Mouse (Mus musculus): ENCODE results near the gene Hmgn2. TPM values are rescaled to one million over a fixed set of nuclear protein-coding genes. Genes with fewer than 3 reads are reported as not detected.

The Hmgn2 gene
- 3,760 and 3,774 TPM in 2 replicates for polyA plus RNA-seq (2016; fragmentation: Nextera tagmentation; extraction: Ambion mirVana)

DNA sequence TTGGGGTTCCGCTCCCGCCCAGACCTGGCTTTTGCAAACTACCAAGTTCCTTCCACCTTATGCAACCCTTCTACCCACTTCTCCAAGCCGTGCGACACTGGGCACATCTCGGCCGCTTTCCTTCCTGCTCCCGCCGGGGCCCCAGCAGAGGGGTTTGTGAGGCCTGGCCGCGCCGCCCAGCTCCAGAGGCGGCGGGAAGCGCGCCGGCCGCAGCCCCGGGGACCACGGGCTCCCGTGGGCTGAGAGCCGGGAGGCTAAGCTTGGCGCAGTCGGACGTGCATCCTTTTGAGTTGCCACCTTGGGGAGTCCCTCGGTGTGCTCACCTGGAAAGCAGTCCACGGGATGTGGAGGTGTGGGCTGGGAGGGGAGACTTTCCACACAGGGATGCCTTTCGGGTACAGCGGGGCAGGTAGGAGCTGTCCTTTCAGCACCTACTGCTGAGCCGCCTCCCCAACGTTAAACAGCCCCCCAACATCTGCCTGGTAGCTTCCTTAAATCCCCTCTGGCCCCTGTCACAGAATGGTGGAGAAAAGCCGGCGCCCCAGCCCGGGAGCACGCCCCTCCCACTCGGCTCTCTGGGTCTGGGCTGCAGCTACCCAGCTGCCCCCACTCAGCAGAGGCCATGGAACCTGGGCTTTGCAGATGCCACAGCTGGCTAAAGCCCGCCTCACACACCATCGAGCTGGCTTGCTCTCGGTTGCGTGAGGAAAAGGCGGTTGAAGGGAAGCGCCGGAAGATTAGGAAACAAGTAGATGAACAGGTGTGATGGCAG lies at the start of gene Hmgn2:
TSS of gene Hmgn2 (minus strand) at position 501 of the 772 bp plus-strand sequence.
- peak; percentile 70 for DNase-seq (ENCODE audit: extremely low spot score, low spot score)
- peak within 1 kb of the TSS; percentile 87 for H3K4me3 ChIP-seq
- peak within 1 kb of the TSS; percentile 100 for H3K27ac ChIP-seq
- H3K4me1 ChIP-seq, result peaks cover 55% of the 10 kb centered on the region
- under 1% methylated on average over 42 of the region's 42 CpGs for WGBS
- no peaks in the 10 kb centered on the region for H3K9me3 ChIP-seq
- peaks cover 68% of the 10 kb centered on the region for H3K36me3 ChIP-seq (replicated peaks)
- no peaks in the 10 kb centered on the region for H3K27me3 ChIP-seq (ENCODE audit: poor library complexity, severe bottlenecking)

DNA sequence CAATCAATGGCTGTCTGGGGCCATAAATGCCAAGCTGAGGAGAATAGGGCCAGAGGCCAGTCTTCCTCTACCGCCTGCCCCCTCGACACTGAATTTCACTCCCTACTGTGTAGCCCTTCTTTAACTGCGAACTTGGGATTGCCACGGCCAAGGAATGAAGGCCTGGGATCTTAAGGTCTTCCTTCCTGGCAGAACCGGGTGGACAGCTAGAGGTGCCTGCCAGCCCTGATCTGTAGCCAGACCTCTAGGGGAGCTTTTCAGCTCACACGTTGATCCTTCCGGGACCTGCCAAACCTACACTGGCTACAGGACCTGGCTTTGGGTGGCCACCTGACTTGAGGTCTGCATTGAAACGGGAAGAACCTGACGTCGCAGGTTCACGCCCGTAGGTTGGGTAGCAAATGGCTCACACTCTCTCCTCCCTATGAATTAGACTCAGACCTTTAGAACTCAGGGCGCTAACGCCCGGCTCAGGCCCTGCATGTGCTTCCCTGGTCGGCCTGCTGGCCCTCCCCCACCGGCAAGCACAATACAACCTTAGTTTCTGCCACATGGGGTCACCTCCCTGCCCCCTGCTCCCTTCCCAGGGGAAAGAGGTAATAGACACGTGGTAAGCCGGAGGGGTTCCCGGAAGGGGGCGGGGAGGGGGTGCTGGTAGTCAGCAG lies 48.9 kb upstream of the Hmgn2 start:
- H3K4me1 ChIP-seq, result peaks cover 82% of the 10 kb centered on the region
- H3K27ac ChIP-seq, result peak overlapping the region; percentile 97
- H3K4me3 ChIP-seq, result peak overlapping the region; percentile 94
- peaks cover 27% of the 10 kb centered on the region for H3K36me3 ChIP-seq (replicated peaks)
- H3K9me3 ChIP-seq, result no peaks in the 10 kb centered on the region
- peak; percentile 73 for DNase-seq (ENCODE audit: extremely low spot score, low spot score)
- under 1% methylated on average over 21 of the region's 21 CpGs for WGBS
- no peaks in the 10 kb centered on the region for H3K27me3 ChIP-seq (ENCODE audit: poor library complexity, severe bottlenecking)

DNA sequence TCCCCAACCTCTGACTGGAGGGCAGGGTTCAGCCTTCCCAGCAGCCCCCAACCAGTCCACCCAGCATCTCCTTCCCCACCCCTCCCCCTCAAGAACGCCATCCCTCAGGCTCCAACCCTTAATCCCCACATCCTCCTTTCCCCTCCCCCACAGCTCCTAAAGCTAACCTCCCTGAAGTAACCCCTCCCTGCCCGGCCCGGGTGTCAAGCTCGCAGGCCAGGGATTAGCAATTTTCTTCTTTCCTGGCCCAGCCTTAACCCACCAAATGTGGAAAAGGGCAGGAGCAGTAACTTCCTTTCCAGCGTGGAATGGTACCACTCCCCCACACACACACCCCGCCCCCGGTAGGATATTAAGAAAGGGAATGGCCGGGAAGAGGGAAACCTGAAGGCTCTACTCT lies 48.3 kb upstream of the Hmgn2 start:
- Histone ChIP-seq H3K4me1 (peaks cover 88% of the 10 kb centered on the region), H3K36me3 (replicated peaks) (peaks cover 27% of the 10 kb centered on the region), H3K9me3 (no peaks in the 10 kb centered on the region), H3K27me3 (ENCODE audit: poor library complexity, severe bottlenecking) (no peaks in the 10 kb centered on the region), H3K4me3 (peak overlapping the region; percentile 94), H3K27ac (peak overlapping the region; percentile 97)
- 1% methylated on average over 8 of the region's 8 CpGs for WGBS
- DNase-seq (ENCODE audit: extremely low spot score, low spot score), result peak; percentile 79

DNA sequence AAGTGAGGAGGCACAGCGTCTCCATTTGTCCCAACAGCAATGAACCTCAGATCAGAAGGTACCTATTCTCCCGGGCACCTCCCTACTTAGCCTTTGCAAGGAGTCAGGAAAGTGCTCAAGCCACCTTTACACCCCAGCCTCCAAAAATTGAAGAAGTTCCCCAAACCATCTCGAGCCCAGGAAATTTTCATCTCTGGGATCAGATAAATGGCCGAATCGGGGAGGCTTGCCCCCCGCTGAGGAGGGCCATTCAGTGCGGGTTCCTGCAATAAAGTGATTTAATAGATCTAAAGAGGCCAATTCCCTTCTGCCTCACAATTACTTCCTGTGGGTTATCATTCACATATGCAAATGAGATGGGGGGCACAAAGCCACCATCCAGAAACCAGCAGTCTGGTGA lies 47.8 kb upstream of the Hmgn2 start:
- H3K4me1 ChIP-seq, result peaks cover 93% of the 10 kb centered on the region
- H3K9me3 ChIP-seq, result no peaks in the 10 kb centered on the region
- 3% methylated on average over 7 of the region's 7 CpGs for WGBS
- H3K4me3 ChIP-seq, result peak overlapping the region; percentile 94
- H3K27me3 ChIP-seq (ENCODE audit: poor library complexity, severe bottlenecking), result no peaks in the 10 kb centered on the region
- peak overlapping the region; percentile 97 for H3K27ac ChIP-seq
- no peak for DNase-seq (ENCODE audit: extremely low spot score, low spot score)
- peaks cover 27% of the 10 kb centered on the region for H3K36me3 ChIP-seq (replicated peaks)

DNA sequence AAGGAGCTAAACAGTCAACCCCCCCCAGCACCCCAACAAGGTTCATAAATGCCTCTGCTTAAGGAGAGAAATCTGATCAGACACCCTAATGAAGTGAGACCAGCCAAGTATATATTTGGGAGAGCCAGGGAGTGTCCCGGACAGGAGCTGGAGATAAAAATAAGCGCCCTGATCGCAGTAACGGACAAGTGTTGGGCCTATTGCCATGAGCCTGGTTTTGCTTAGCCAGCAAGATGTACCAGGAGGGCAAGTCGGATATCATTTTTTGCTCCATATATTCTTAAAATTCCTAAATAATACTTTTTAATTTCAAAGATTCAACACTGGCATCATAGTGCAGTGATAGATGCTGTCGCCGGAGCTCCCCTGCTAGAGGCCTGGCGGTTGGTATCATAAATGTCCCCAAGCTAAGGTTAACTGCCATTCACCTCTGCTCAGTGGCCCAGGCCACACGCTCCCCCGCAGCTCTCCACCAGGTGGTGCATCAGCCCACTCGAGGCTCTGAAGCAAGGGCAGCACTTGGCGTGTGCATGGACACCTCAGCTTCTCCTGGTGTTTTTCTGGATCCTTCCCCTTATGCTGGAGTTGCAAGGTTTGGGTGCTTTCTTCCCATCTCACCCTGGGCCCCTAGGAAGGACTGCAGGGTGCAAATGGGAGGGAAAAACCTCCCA lies 44.5 kb upstream of the Hmgn2 start:
- Histone ChIP-seq H3K27ac (peak overlapping the region; percentile 87), H3K9me3 (no peaks in the 10 kb centered on the region), H3K4me1 (peaks cover 88% of the 10 kb centered on the region), H3K36me3 (replicated peaks) (peaks cover 47% of the 10 kb centered on the region), H3K4me3 (peak overlapping the region; percentile 45), H3K27me3 (ENCODE audit: poor library complexity, severe bottlenecking) (no peaks in the 10 kb centered on the region)
- 46% methylated on average over 12 of the region's 12 CpGs for WGBS
- DNase-seq (ENCODE audit: extremely low spot score, low spot score), result peak; percentile 49

DNA sequence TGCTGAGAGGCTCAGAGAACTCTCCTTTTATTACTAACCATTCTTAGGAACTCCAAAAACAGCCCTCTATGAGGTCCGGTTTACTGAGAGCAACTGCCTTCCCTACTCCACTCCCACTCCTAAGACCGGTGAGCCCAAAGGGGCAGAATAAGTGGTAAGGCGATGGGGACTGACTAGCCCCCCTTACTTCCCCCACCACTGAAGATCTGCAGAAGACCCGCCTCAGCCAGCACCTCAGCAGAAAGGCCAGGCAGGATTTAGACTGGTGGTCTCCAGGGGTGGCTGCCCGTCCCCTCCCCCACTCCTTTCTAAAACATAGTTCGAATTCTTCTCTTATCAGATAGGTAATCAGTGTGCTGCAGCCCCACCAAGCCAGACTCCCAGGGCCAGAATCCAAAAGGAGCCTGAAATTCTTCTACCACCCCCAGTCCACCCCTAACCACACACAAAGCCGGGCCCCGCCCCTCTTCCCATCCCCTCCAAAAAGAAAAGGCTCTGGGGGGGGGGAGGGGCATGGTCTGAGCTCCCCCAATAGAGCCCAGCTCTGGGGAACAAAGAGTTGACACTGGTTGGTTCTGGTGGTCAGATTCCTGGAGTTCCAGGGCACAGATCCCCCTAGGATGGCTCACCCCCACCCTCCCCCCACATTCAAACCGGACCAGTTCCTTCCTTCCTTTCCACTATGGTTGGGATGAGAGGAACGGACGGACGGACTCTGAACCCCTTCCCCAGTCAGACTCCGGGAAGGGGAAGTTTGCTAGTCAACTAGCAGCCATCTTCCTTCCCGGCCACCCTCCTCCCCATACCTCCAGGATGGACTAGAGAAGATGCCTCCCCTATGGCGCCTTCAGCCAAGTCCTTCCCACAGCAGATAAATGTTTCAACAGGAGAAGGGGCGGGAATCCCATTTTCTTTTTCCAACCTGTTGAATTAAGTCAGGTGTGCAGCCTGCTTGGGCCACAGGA lies 43.3 kb upstream of the Hmgn2 start:
- H3K27ac ChIP-seq, result peak overlapping the region; percentile 87
- peak overlapping the region; percentile 45 for H3K4me3 ChIP-seq
- WGBS, result 2% methylated on average over 16 of the region's 16 CpGs
- H3K36me3 ChIP-seq (replicated peaks), result peaks cover 60% of the 10 kb centered on the region
- peaks cover 83% of the 10 kb centered on the region for H3K4me1 ChIP-seq
- H3K9me3 ChIP-seq, result no peaks in the 10 kb centered on the region
- H3K27me3 ChIP-seq (ENCODE audit: poor library complexity, severe bottlenecking), result no peaks in the 10 kb centered on the region
- peak; percentile 70 for DNase-seq (ENCODE audit: extremely low spot score, low spot score)

DNA sequence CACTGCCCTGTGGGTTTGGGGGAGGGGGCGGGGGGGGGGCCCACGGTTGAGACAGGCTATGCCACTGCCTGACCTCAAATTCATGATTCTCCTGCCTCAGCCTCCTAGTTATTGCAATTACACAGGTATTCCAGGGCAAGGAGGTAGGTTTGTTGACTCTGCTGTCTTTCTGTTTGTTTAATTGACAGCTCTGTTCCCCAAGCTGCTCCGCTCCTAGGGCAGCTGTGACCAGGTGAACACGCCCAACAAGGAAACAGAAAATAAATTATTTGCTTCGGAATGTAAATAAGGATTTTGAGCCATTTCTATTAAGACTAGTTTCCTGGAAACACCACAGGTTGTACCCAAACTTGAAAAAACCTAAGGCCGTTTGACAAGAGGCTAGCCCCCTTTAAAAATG lies 41.3 kb upstream of the Hmgn2 start:
- H3K9me3 ChIP-seq, result no peaks in the 10 kb centered on the region
- H3K4me3 ChIP-seq, result no peak overlapping the region
- DNase-seq (ENCODE audit: extremely low spot score, low spot score), result no peak
- WGBS, result 75% methylated on average over 6 of the region's 6 CpGs
- H3K27ac ChIP-seq, result peak overlapping the region; percentile 87; the same call in 1 of the 2 replicates
- H3K27me3 ChIP-seq (ENCODE audit: poor library complexity, severe bottlenecking), result no peaks in the 10 kb centered on the region
- peaks cover 63% of the 10 kb centered on the region for H3K36me3 ChIP-seq (replicated peaks)
- H3K4me1 ChIP-seq, result peaks cover 79% of the 10 kb centered on the region

DNA sequence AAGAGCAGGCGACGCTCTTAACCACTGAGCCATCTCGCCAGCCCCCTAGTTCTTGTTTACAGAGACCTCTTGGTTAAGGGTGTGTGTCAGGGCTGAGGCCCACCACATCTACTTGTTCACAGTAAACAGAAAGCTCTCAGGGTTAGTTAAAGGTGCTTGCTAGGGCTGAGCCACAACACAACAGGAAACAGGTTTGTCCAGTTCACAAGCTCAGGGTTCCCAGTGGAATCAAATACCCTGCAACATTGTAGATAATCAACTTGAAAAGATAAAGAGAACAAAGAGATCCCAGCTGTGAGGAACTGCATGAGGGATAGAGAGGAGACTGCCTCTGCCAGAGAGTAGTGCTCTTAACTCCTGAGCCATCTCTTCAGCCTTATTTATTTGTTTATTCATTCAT lies 38.4 kb upstream of the Hmgn2 start:
- no peak for DNase-seq (ENCODE audit: extremely low spot score, low spot score)
- Histone ChIP-seq H3K36me3 (replicated peaks) (peaks cover 61% of the 10 kb centered on the region), H3K9me3 (no peaks in the 10 kb centered on the region), H3K27me3 (ENCODE audit: poor library complexity, severe bottlenecking) (no peaks in the 10 kb centered on the region), H3K4me1 (peaks cover 80% of the 10 kb centered on the region), H3K27ac (no peak overlapping the region), H3K4me3 (no peak overlapping the region)
- 88% methylated on average over 3 of the region's 3 CpGs for WGBS

DNA sequence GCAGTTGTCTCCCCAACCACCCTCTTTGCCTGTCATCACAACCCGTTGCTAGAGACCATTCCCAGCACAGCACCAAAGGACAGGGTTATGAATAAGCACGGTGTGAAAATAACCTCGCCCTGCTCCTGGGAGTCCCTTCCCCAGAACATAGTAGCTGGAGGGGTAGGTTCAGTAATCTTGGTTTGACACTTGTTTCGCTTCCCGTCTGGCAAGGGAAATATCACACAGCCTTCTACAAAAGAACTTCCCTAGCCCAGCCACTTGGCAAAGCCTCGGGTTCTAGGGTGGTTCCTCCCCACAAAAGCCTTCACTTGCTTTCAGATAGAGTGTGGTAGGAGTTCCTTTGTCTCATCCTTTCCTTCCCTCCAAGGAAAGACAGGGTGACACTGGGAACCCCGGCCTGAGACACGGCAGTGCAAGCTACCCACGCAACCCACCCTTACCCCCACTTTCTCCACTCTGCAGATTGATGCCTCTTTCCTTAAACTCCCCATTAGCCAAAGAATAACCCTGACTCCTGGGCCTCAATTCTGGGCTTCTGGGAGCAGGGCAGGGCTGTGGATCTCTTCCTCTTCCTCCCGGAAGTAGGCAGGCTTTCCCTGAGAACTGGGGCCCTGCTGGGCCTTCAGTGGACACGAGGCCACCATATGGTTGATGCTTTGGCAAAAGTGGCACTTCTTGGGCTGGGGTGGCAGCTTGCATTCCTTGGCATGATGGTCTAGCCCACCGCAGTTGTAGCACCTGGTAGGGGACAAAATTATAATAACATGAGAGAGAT lies 37.3 kb upstream of the Hmgn2 start:
- WGBS, result 75% methylated on average over 12 of the region's 12 CpGs
- H3K9me3 ChIP-seq, result no peaks in the 10 kb centered on the region
- no peaks in the 10 kb centered on the region for H3K27me3 ChIP-seq (ENCODE audit: poor library complexity, severe bottlenecking)
- peaks cover 80% of the 10 kb centered on the region for H3K4me1 ChIP-seq
- H3K36me3 ChIP-seq (replicated peaks), result peaks cover 61% of the 10 kb centered on the region
- H3K27ac ChIP-seq, result peak overlapping the region; percentile 65
- no peak for DNase-seq (ENCODE audit: extremely low spot score, low spot score)
- no peak overlapping the region for H3K4me3 ChIP-seq

DNA sequence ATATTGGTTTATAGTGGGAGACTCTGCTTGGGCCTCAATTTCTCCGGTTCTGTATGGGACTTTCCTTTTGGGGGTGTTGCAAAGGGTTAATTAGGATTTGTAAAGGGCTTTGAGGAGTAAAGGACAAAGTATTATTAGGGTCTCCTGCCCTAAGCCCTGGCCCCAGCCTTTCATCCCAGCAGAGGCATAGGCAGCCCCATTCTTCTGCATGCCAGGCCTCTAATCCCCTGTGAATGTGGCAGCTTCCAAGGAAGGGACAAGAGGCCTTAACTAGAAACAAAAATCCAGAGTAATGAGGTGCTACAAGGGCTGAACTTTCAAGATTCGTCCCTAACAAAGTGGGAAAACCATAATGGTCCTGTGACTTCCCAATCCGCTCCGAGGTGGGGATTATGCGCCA lies 34.5 kb upstream of the Hmgn2 start:
- 18% methylated on average over 5 of the region's 5 CpGs for WGBS
- H3K4me3 ChIP-seq, result peak overlapping the region; percentile 29; the same call in 1 of the 2 replicates
- peaks cover 42% of the 10 kb centered on the region for H3K36me3 ChIP-seq (replicated peaks)
- peak overlapping the region; percentile 84 for H3K27ac ChIP-seq
- peaks cover 75% of the 10 kb centered on the region for H3K4me1 ChIP-seq
- no peaks in the 10 kb centered on the region for H3K27me3 ChIP-seq (ENCODE audit: poor library complexity, severe bottlenecking)
- no peaks in the 10 kb centered on the region for H3K9me3 ChIP-seq
- DNase-seq (ENCODE audit: extremely low spot score, low spot score), result peak; percentile 83

DNA sequence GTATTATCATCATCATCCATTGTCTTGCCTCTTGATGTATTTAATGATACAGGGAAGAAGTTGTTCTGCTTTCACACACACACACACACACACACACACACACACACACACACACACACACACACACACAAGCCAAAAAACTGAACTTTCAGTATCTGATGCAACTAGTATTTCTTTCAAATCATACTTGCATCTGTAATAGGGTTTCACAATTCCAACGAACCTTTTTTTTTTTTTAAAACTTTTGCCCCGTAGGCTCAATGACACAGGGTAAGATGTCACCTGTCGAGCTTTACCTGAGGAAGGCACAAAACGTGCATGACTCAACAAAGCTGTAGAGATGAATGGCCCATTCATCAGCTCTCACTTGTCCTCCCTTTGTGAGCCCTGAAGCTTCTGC lies 33.8 kb upstream of the Hmgn2 start:
- Histone ChIP-seq H3K27ac (peak overlapping the region; percentile 84), H3K4me3 (peak overlapping the region; percentile 29), H3K27me3 (ENCODE audit: poor library complexity, severe bottlenecking) (no peaks in the 10 kb centered on the region), H3K36me3 (replicated peaks) (peaks cover 39% of the 10 kb centered on the region), H3K4me1 (peaks cover 68% of the 10 kb centered on the region), H3K9me3 (no peaks in the 10 kb centered on the region)
- no peak for DNase-seq (ENCODE audit: extremely low spot score, low spot score)
- 29% methylated on average over 4 of the region's 4 CpGs for WGBS

Measured in forebrain, embryonic 10.5 days (tissue).